Mouse (Mus musculus) c-Kit-positive CD71-negative TER-119-negative erythroid progenitor cells, embryonic 14.5 days (primary cell): ENCODE measurements around the gene Itga2b.
"Not testable (repeated sequence)": the region's sequence is repeated elsewhere in the genome, so short reads cannot be mapped to it uniquely, and the experiment has no call there.

Experiments
- DNase-seq: peaks from one replicate; pipeline ENCODE4 v3.0.0-alpha.2; 2013; ENCODE audit warnings: low read depth

The Itga2b gene

GRCm38 (mm10) chr11:102411061-102411460 is 58.9 kb downstream of the Itga2b start:
- DNase-seq = no peak

DNA sequence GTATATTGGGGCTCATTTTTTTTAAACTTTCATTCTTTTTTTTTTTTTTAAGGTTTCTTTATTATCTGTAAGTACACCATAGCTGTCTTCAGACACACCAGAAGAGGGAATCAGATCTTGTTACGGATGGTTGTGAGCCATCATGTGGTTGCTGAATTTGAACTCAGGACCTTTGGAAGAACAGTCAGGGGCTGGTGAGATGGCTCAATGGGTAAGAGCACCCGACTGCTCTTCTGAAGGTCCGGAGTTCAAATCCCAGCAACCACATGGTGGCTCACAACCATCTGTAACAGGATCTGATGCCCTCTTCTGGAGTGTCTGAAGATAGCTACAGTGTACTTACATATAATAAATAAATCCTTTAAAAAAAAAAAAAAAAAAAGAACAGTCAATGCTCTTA is 59.6 kb downstream of the Itga2b start:
- DNase-seq = not testable (repeated sequence)

- DNase-seq = no peak
Measured at GRCm38 (mm10) chr11:102409795-102410330, 60.1 kb downstream of the Itga2b start.

DNA sequence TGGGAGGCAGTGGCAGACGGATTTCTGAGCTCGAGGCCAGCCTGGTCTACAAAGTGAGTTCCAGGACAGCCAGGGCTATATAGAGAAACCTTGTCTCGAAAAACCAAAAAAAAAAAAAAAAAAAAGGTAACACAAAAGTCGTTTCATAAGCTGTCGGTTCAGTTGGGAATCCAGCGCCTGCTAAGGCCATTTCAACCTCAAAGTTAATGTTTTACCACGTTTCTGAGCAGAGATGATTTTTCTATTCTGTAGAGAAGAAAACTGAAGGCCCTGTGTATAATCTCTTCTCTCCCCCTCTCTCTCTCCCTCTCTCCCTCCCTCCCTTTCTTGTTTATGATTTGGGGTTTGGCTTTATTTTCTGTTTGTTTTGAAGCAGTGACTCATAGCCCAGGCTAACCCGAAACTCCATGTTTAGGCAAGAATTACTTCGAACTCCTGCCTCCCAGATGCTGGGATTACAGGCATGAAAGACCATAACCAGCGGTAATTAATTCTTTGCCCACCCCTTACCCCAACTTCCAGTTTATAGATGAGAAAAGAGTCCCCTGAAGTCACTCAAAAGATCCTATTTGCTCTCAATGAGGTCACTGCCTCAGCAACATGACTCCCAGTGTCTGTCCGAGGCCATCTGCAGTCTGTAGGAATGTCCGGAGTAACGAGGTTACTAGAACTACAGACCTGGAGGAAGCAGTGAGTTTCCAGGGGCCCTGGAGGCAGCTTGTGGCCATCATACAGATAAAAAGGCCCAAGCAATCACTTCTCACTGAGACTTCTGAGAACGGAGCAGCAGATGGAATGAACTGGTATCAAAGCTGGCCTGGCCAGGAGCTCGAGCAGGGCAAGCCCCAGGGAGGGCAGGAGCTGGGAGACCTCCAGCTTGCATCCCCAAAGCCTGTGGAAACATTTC is 60.8 kb downstream of the Itga2b start:
- DNase-seq = no peak

DNA sequence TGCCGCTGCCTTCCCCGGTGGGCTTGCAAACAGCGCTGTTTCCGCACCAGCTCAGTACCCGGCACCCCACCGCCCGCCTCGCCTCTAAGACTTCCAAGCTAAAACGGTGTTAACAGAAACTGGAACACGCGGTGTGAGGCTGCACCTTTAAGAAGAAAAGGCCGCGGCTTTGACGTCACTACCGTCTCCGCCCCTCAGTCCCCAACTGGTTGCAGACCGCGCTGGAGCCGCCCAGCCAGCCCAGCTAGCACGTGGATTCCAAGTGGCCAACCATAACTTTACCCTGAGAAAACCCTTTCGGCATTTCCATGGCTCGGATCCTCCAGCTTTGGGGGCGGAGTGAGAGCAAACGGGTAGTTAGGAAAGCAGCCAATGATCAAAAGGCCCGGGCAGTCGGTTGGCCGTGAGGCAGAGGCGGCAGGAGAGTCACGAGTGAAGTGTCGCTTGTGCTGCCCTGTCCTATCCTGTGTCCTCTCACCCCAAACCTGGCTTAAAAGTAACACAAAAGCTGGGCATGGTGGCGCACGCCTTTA is 61.5 kb downstream of the Itga2b start:
- DNase-seq = peak; percentile 99

DNA sequence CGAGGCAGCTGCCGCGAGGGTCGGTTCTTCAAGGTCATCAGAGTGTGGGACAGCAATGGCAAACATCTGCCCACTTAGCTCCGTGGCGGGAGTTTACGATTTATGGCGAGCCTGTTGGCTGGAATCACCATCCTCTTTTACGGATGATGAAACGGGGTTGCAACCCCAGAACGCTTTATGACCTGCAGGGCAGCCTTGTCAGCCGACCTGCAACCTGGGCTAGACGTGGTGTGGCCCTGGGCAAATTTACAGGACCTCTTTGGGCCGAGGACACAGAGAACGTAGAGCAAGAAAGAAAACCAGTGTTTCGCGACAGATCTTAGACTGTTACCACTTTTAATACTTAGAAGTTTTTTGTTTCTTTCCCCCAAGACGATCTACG is 62.1 kb downstream of the Itga2b start, which contains the start of gene Slc25a39:
TSS of gene Slc25a39 (minus strand) at position 113 of the 382 bp plus-strand sequence.
- no peak for DNase-seq

GRCm38 (mm10) chr11:102406900-102407833 is 62.8 kb downstream of the Itga2b start:
- peak; percentile 74 for DNase-seq

DNA sequence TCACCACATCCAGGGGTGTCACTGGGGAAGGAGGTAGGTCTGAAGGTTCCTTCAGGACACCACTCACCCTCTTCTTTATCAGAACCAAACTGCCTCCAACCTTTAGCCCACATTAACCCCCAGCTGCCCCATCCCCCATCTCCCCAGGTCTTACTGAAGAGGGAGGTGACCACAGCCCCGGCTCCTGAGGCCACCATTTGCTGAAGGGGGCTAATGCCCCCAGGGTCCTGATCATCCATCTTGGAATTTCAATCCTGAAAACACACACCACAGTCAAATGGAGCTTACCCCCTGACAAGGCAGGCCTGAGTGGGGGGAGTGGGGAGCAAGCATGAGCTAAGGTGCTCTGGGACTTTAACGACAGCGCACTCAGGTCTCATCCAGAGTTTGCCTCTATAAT is 63.5 kb downstream of the Itga2b start:
- DNase-seq = no peak

DNA sequence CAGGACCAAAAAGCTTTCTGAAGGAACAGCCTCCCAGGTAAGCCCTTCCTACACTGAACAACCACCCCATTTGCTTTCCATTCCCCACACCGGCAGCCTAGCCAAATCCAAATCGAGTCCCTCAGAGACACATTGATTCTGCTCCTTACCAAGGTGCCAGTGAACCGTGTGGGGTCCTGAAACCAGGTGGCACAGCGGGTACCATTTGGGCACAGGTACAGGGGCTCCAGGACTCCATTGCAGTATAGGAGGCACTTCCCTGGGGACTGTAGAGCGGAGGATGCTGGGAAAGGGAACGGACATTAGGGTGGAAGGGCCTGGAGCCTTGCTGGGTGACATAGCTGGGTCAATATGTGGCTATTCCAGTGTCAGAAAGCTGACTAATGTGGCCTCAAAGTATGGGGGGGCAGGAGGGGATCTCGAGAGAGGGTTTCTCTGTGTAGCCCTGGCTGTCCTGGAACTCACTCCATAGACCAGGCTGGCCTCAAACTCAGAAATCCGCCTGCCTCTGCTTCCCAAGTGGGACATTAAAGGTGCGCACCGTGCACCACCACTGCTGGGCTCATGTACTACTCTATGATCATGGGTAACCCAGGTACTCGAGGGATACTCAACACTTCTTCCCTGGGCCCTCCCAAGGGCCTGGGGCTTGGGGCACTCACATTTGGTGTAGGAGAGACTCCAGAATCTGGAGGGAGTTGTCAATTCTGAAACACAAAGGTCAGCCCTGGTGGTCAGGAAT is 64.2 kb downstream of the Itga2b start:
- DNase-seq = no peak

DNA sequence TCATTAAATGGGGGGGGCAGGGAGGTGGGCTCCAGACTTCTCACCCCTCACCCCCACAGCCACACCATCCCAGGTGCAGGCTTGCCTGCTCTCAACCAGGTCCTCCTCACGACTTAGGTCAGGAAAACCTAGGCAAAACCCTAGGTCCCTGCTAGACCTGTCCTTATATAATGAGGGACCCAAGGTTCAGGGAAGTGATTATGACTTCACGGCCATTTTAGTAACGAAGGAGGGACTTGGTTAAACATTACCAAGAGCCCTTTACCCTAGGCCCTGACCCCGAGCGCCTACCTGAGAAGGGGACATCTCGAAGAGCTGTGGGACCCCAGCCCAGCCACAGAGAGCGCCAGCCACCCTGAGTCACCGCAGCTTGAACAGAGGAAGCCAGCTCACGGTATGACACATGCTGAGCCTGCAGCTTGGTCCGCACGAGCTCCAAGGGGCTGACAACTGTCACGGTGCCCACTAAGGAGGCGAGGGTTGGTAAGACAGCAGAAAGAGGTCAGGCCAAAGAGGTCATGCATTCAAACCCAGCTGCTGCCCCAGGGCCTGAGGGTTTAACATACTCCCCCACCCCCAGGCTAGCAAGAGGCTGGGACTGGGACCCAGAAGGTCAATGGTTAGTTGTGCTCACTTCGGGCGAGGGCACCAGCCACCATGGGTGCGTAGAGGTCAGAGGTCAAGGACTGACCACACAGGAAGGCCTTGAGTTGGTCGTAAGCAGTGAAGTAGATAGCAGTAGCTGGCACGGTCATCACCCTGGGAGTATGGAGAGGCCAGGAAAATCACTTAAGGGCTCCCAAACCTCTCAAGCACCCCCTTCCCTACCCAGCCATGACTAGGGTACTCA is 65.5 kb downstream of the Itga2b start:
- DNase-seq = no peak

GRCm38 (mm10) chr11:102403657-102404056 is 66.3 kb downstream of the Itga2b start:
- DNase-seq = no peak
